ENCODE assay signal across 20 mouse cellular contexts in the genomic region with DNA sequence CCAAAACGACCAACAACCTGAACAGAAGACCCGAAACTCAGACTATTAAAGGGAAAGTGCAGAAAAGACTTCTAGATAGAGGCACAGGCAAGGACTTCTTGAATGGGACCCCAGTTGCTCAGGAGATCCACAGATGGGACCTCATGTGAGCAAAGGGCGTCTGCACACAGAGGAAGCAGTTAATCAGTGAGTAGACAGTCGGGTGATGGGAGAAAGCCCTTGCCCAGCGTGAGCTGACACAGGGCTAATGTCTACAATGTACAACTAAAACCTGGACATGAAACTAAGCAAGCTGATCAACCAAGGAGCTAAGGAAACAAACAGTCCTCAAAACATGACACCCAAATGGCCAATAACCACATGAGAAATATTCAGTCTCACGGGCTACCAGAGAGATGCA.
"Had no signal": no experiment of that assay in that cellular context is flagged by ENCODE, and none has a peak within 500 bp of the region (broad histone marks: within the 10 kb centered on the region; RNA-seq: fewer than 3 reads in every experiment).

No protein-coding gene starts in this region.

- H3K27me3 ChIP-seq: limb, embryonic 12.5 days; limb, embryonic 15.5 days; midbrain, embryonic 12.5 days; neural tube, embryonic 13.5 days; stomach, embryonic 15.5 days had no signal

- H3K4me3 ChIP-seq: limb, embryonic 12.5 days; limb, embryonic 15.5 days; midbrain, embryonic 12.5 days; myocyte; neural tube, embryonic 13.5 days; stomach, embryonic 15.5 days had no signal

- DNase-seq: layer of hippocampus, postnatal 36 days; left cerebral cortex, postnatal 4 days; liver, postnatal 0 days; lung, embryonic 14.5 days; retina, postnatal 1 day; right cerebral cortex, postnatal 25 days; spleen, adult 18-20 months; thymus, postnatal 25 days had no signal

- H3K9ac ChIP-seq: limb, embryonic 12.5 days; limb, embryonic 15.5 days; liver, embryonic 14.5 days; liver, postnatal 0 days; lung, embryonic 14.5 days; midbrain, embryonic 12.5 days; neural tube, embryonic 13.5 days; stomach, embryonic 15.5 days had no signal

- H3K4me1 ChIP-seq: limb, embryonic 15.5 days; midbrain, embryonic 12.5 days; neural tube, embryonic 13.5 days; stomach, embryonic 15.5 days had no signal

- ATAC-seq: intestine, postnatal 0 days; liver, postnatal 0 days; lung, postnatal 0 days; midbrain, embryonic 16.5 days had no signal

- H3K4me2 ChIP-seq: limb, embryonic 12.5 days; limb, embryonic 15.5 days; liver, embryonic 11.5 days; lung, embryonic 14.5 days; midbrain, embryonic 12.5 days; neural tube, embryonic 13.5 days; stomach, embryonic 15.5 days had no signal

- H3K27ac ChIP-seq: limb, embryonic 12.5 days; limb, embryonic 15.5 days; liver, embryonic 14.5 days; macrophage; midbrain, embryonic 12.5 days; neural tube, embryonic 13.5 days; stomach, embryonic 15.5 days had no signal

- H3K9me3 ChIP-seq: limb, embryonic 12.5 days; limb, embryonic 15.5 days; midbrain, embryonic 12.5 days; neural tube, embryonic 13.5 days; stomach, embryonic 15.5 days had no signal
